Mouse (Mus musculus) monocyte, adult 2 months (primary cell): Measurements from ENCODE around the gene Pth2.

Experiments used
- DNase-seq, 2 experiments: peaks; one replicate each; pipeline ENCODE4 v3.0.0; 2022; ENCODE audit warnings: low spot score in 2 of 2, low read depth in 1 of 2

Pth2 gene

GRCm38 (mm10) chr7:45231192-45231591, 50.4 kb downstream of the Pth2 start:
- no peak for DNase-seq
